ENCODE assay signal across 7 mouse cellular contexts in genomic region chr9:96195885-96196622, GRCm38 (mm10). TPM values are rescaled to one million over a fixed set of nuclear protein-coding genes. Genes with fewer than 3 reads are reported as not detected.
DNase-seq lines count a peak whose midpoint lies in the region; ATAC-seq lines count a peak whose summit lies in the region.

Tfdp2 (plus strand) TSS chr9:96196275.

- H3K27ac ChIP-seq in embryonic facial prominence, embryonic 10.5 days (replicated peaks) = peak within 1 kb of the TSS; percentile 92
- H3K27ac ChIP-seq in limb, embryonic 10.5 days = peak within 1 kb of the TSS; percentile 94
- peak within 1 kb of the TSS; percentile 74 for H3K27ac ChIP-seq in midbrain, embryonic 13.5 days

- ATAC-seq in granulocyte monocyte progenitor cell, adult 5-6 weeks (replicated peaks; ENCODE audit: poor library complexity, severe bottlenecking) = peak; percentile 97
- peak; percentile 99 for ATAC-seq in midbrain, embryonic 13.5 days

- under 1% methylated on average over 81 of the region's 81 CpGs for WGBS in embryonic facial prominence, embryonic 10.5 days
- under 1% methylated on average over 81 of the region's 81 CpGs for WGBS in limb, embryonic 10.5 days
- WGBS in midbrain, embryonic 13.5 days = under 1% methylated on average over 71 of the region's 81 CpGs

- peak; percentile 93 for DNase-seq in adrenal gland, postnatal 10 days
- peak; percentile 96 for DNase-seq in embryonic facial prominence, embryonic 10.5 days (ENCODE audit: low spot score)
- DNase-seq in kidney, adult 11 months = peak; percentile 91
- DNase-seq in limb, embryonic 10.5 days (ENCODE audit: low spot score) = peak; percentile 94
- DNase-seq in spleen, adult 12 weeks (ENCODE audit: low spot score) = peak; percentile 82

- H3K9ac ChIP-seq in midbrain, embryonic 13.5 days (replicated peaks) = peak within 1 kb of the TSS; percentile 77

- peak within 1 kb of the TSS; percentile 92 for H3K4me3 ChIP-seq in embryonic facial prominence, embryonic 10.5 days
- peak within 1 kb of the TSS; percentile 88 for H3K4me3 ChIP-seq in limb, embryonic 10.5 days
- peak within 1 kb of the TSS; percentile 70 for H3K4me3 ChIP-seq in midbrain, embryonic 13.5 days (replicated peaks)

- peaks cover 23% of the 10 kb centered on the region for H3K4me1 ChIP-seq in embryonic facial prominence, embryonic 10.5 days
- H3K4me1 ChIP-seq in limb, embryonic 10.5 days = peaks cover 26% of the 10 kb centered on the region
- peaks cover 21% of the 10 kb centered on the region for H3K4me1 ChIP-seq in midbrain, embryonic 13.5 days (replicated peaks)

- H3K9me3 ChIP-seq in embryonic facial prominence, embryonic 10.5 days = no peaks in the 10 kb centered on the region
- H3K9me3 ChIP-seq in limb, embryonic 10.5 days (replicated peaks) = no peaks in the 10 kb centered on the region
- H3K9me3 ChIP-seq in midbrain, embryonic 13.5 days = no peaks in the 10 kb centered on the region

- H3K27me3 ChIP-seq in embryonic facial prominence, embryonic 10.5 days (replicated peaks; ENCODE audit: low read depth, poor library complexity, severe bottlenecking) = no peaks in the 10 kb centered on the region
- no peaks in the 10 kb centered on the region for H3K27me3 ChIP-seq in limb, embryonic 10.5 days (ENCODE audit: low read depth, poor library complexity, severe bottlenecking)
- no peaks in the 10 kb centered on the region for H3K27me3 ChIP-seq in midbrain, embryonic 13.5 days

- H3K36me3 ChIP-seq in embryonic facial prominence, embryonic 10.5 days (replicated peaks) = no peaks in the 10 kb centered on the region
- no peaks in the 10 kb centered on the region for H3K36me3 ChIP-seq in limb, embryonic 10.5 days
- no peaks in the 10 kb centered on the region for H3K36me3 ChIP-seq in midbrain, embryonic 13.5 days

- H3K4me2 ChIP-seq in midbrain, embryonic 13.5 days (replicated peaks) = peak within 1 kb of the TSS; percentile 95

RNA-seq across cellular contexts. Expression of gene Tfdp2, which starts in this region (rescaled TPM):
- 10 to 100 TPM; 50.7 to 57.4 TPM for total RNA-seq in adrenal gland, postnatal 10 days (2021)
- polyA plus RNA-seq in embryonic facial prominence, embryonic 10.5 days (2016; fragmentation: Nextera tagmentation; extraction: Ambion mirVana) = 61.4 and 72.1 TPM in 2 replicates
- 13.1 and 24.4 TPM in 2 replicates for total RNA-seq in granulocyte monocyte progenitor cell, adult 5-6 weeks (2014; fragmentation: Nextera tagmentation)
- 35.9 and 38.8 TPM in 2 replicates for total RNA-seq in granulocyte monocyte progenitor cell, adult 5-6 weeks (2017)
- polyA plus RNA-seq in limb, embryonic 10.5 days (2016; fragmentation: Nextera tagmentation; extraction: Ambion mirVana) = 58.5 and 61.6 TPM in 2 replicates
- 49.6 and 52.4 TPM in 2 replicates for polyA plus RNA-seq in midbrain, embryonic 13.5 days (2015; fragmentation: Nextera tagmentation; extraction: Ambion mirVana)

Comparison
In these comparisons a context has a peak if more than half of its experiments do, and no peak if none do; other contexts are left out.
1. Peak in every context shown above with its lines: DNase-seq, ATAC-seq, H3K4me3 ChIP-seq and H3K27ac ChIP-seq.